Mouse (Mus musculus) Patski (cell line): Measurements from ENCODE around the gene Stab2. TPM values are rescaled to one million over a fixed set of nuclear protein-coding genes. Genes with fewer than 3 reads are reported as not detected.

Source experiments
- ATAC-seq: fragments of 100-300 bp; one replicate; pipeline ENCODE4 v1.8.0; 2021
- CTCF ChIA-PET: fragments of 350-600 bp; sonication (Branson Sonifier 250); formaldehyde crosslinking; loops from one replicate; lab custom pipeline; 2022; ENCODE audit warnings: inconsistent platforms; lab: Charles Lee
- POLR2A ChIA-PET: fragments of 350-600 bp; sonication (Branson Sonifier 250); formaldehyde crosslinking; loops from one replicate; lab custom pipeline; 2022; ENCODE audit warnings: antibody characterized with exemption, inconsistent platforms; lab: Charles Lee
- DNase-seq: peaks from one replicate; pipeline ENCODE4 v3.0.0-alpha.2; 2011; ENCODE audit warnings: low read depth, low spot score
- H3K27me3 ChIP-seq: fragments of 371-371 bp; one replicate; pipeline ENCODE4 v1.5.1; 2021
- CTCF ChIP-seq: fragments of 100-300 bp; IDR thresholded peaks from one replicate; pipeline ENCODE4 v1.5.1; 2021
- in situ Hi-C: fragments of 300-500 bp; cut with MboI; formaldehyde crosslinking; loops from 3 replicates; pipeline ENCODE4 v1.11.1; 2018; ENCODE audit warnings: low pct_unique_long_range_greater_than_20kb, mixed read lengths
- polyA plus RNA-seq: library from polyadenylated mRNA; unstranded; gene quantifications from one replicate; pipeline ENCODE4 v1.2.3, GENCODE M21; 2021

The Stab2 gene
- polyA plus RNA-seq, 1 experiment from 2014 or later = 0.19 TPM

GRCm38 (mm10) chr10:86907043-86907442 is 100.8 kb downstream of the Stab2 start:
- ChIA-PET POLR2A (no interaction called here), CTCF (interaction anchor here (1.0 kb wide), 1 partner anchor 14 kb away, joined by 3 read pairs; no protein-coding TSS in a partner anchor)
- in situ Hi-C loops = no loop called here
- ATAC-seq (no peak), DNase-seq (no peak)
- peaks cover 10% of the 10 kb centered on the region for H3K27me3 ChIP-seq
- TF ChIP-seq CTCF = no peak

DNA sequence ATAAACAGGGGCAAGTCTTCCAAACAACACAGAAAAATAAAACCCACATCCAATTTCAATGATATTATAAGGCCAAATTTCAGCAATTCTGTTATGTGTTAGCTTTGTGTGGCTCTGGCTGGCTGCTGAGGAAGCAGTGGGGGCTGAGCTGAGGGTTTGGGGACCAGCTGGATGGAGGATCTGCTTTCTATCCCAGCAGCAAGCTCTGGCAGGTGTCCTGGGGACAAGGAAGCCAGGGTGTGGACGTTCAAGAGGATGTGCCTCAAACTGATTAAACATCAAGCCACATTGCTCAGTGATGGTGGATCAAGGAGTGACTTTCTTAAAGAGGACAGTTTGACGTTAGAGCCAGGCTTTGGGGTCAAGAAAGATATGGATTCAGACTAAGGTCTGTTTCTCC is 112.3 kb downstream of the Stab2 start:
- in situ Hi-C loops = no loop called here
- no peak for ATAC-seq
- no peaks in the 10 kb centered on the region for H3K27me3 ChIP-seq
- POLR2A ChIA-PET = no interaction called here
- CTCF ChIA-PET = no interaction called here
- TF ChIP-seq CTCF = no peak
- DNase-seq = no peak

GRCm38 (mm10) chr10:86891066-86891465 is 116.8 kb downstream of the Stab2 start:
- DNase-seq (no peak), ATAC-seq (no peak)
- ChIA-PET CTCF (interaction anchor here (1.1 kb wide), 1 partner anchor 11 kb away, joined by 3 read pairs; no protein-coding TSS in a partner anchor), POLR2A (no interaction called here)
- H3K27me3 ChIP-seq = no peaks in the 10 kb centered on the region
- in situ Hi-C loops = no loop called here
- no peak for TF ChIP-seq CTCF

DNA sequence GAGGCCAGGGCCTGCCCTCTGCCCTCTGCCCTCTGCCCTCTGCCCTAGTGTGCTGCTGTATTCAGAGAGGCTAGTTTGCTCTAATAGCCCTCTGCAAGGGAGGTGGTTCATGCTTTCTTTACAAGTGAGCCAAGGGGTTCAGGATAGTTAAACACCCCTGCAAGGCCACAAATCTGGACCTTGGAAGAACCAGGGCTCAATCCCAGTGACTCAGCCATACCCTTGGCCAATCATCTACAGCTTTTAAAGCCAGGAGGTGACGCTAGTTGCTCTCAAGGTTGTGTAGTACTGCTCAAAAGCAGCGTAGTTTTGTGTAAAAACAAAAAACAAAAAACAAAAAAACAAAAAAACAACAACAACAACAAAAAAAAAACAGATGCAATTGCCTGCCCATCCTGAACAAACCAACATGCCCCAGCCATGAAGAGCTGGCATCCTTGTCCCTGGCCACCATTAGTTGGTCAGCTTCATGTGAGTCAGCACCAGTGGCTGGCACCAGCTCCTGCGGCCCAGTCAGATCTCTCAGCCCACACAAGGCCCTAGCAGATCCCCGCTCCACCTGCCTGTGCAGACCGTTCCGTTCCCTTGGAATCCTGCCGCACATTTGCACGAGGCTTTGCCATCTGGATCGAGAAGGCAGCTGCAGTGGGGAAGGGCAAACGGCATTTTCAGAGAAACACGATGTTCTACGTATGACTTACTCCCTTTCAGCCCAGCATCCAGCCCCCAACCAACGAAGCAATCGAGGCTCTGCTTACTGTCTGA is 117.5 kb downstream of the Stab2 start:
- no peaks in the 10 kb centered on the region for H3K27me3 ChIP-seq
- peak; percentile 63 for ATAC-seq
- in situ Hi-C loops = no loop called here
- POLR2A ChIA-PET = no interaction called here
- DNase-seq = peak; percentile 42
- no peak for TF ChIP-seq CTCF
- CTCF ChIA-PET = interaction anchor here (1.1 kb wide), 1 partner anchor 11 kb away, joined by 3 read pairs; no protein-coding TSS in a partner anchor

GRCm38 (mm10) chr10:86889440-86889839 is 118.4 kb downstream of the Stab2 start:
- ATAC-seq (no peak), DNase-seq (no peak)
- CTCF ChIA-PET = no interaction called here
- no peaks in the 10 kb centered on the region for H3K27me3 ChIP-seq
- POLR2A ChIA-PET = no interaction called here
- TF ChIP-seq CTCF = no peak
- in situ Hi-C loops = no loop called here

GRCm38 (mm10) chr10:86886434-86886833 is 121.4 kb downstream of the Stab2 start:
- H3K27me3 ChIP-seq = no peaks in the 10 kb centered on the region
- DNase-seq = no peak
- no peak for TF ChIP-seq CTCF
- in situ Hi-C loops = no loop called here
- no peak for ATAC-seq
- ChIA-PET CTCF (no interaction called here), POLR2A (no interaction called here)

- ATAC-seq = no peak
- ChIA-PET CTCF (interaction anchor here (2.2 kb wide), 1 partner anchor 11 kb away, joined by 6 read pairs; no protein-coding TSS in a partner anchor), POLR2A (no interaction called here)
- H3K27me3 ChIP-seq = no peaks in the 10 kb centered on the region
- TF ChIP-seq CTCF = no peak
- no peak for DNase-seq
- in situ Hi-C loops = no loop called here
Observed at GRCm38 (mm10) chr10:86881448-86881847, 126.4 kb downstream of the Stab2 start.

DNA sequence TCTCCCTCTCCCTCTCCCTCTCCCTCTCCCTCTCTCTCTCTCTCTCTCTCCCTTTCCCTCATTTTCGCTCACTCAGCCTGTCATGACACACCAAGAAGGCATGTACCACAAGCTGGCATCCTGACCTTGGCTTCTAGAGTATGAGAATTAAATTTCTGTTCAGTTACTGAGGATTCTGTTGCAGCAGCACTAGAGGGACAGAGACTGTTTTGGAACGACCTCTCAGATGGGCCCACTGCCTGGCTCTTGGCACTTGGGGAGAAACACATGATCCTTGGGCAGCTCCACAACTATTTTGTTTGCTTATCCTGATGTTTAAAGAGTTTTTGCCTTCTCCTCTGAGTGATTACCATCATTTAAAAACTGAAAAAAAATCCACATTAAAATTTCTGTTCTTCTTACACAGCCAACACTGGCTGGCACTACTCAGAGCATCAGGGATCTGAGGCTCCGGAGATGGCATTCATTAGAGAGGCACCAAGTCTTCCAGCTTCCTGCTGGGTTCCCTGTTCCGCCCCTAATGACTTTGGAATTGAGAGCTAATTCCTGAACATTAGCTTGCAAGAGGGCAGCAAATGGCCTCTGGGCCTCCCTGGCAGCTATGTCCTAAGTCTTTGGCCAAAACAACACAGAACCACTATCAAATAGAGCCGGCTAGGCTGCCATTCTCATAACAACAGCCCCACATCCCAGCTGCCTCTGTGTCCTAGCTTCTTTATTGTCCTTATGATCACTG is 127.6 kb downstream of the Stab2 start:
- H3K27me3 ChIP-seq = no peaks in the 10 kb centered on the region
- ATAC-seq (peak; percentile 86), DNase-seq (peak; percentile 37)
- no peak for TF ChIP-seq CTCF
- ChIA-PET CTCF (interaction anchor here (1.1 to 2.2 kb wide), 4 partner anchors 13 to 54 kb away, joined by 3 to 6 read pairs (median 4); no protein-coding TSS in a partner anchor), POLR2A (interaction anchor here (0.6 kb wide), 1 partner anchor 382 kb away, joined by 3 read pairs; no protein-coding TSS in a partner anchor)
- in situ Hi-C loops = no loop called here

- DNase-seq (no peak), ATAC-seq (no peak)
- no peak for TF ChIP-seq CTCF
- ChIA-PET CTCF (interaction anchor here (1.0 kb wide), 1 partner anchor 10 kb away, joined by 3 read pairs; no protein-coding TSS in a partner anchor), POLR2A (no interaction called here)
- in situ Hi-C loops = no loop called here
- no peaks in the 10 kb centered on the region for H3K27me3 ChIP-seq
Observed at GRCm38 (mm10) chr10:86878721-86879120, 129.1 kb downstream of the Stab2 start.

- in situ Hi-C loops = no loop called here
- ATAC-seq = no peak
- ChIA-PET POLR2A (no interaction called here), CTCF (no interaction called here)
- no peak for TF ChIP-seq CTCF
- no peak for DNase-seq
- H3K27me3 ChIP-seq = no peaks in the 10 kb centered on the region
Observed at GRCm38 (mm10) chr10:86872591-86872990, 135.2 kb downstream of the Stab2 start.

GRCm38 (mm10) chr10:86872121-86872520 is 135.7 kb downstream of the Stab2 start:
- ChIA-PET POLR2A (no interaction called here), CTCF (no interaction called here)
- in situ Hi-C loops = no loop called here
- H3K27me3 ChIP-seq = no peaks in the 10 kb centered on the region
- ATAC-seq (no peak), DNase-seq (no peak)
- TF ChIP-seq CTCF = no peak
